Mouse (Mus musculus) liver, embryonic 14.5 days (tissue): Measurements from ENCODE around the gene Pik3r2.

Source experiments
- CTCF ChIP-seq: IDR thresholded peaks from 2 replicates; pipeline ENCODE4 v1.5.1; 2016; ENCODE audit warnings: antibody characterized with exemption, low read depth, control low read depth
- EP300 ChIP-seq: IDR thresholded peaks from 2 replicates; pipeline ENCODE4 v1.6.1; 2016; ENCODE audit warnings: antibody characterized with exemption, low read depth

DNA sequence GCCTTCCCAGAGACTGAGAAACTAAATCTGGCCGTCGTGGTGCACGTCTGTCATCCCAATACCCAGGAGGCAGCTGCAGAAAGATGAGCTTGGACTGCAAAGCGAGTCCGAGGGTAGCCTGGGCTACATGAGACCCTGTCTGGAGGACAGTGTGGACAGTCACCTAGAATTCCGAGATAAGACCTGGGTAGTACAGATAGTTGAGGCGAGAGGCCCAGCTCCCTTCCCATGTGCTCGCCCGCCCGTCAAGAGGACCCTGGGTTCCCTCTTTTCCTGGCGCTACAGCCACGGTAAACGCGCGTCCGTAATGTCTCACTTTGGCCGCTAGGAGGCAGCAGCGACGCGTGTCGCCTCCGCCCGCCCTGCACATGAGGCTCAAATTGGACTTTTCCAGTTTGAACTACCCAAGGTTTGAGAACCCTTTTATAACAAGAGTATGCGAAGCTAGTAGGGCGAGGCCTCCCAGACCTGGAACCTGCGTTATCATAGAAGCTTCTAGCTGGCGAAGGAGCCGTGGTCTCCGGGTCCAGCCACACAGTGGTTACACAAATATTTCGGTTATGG, 45.0 kb upstream of the Pik3r2 start:
- TF ChIP-seq CTCF (peak; percentile 99), EP300 (no peak)
